Mouse (Mus musculus): ENCODE measurements around the gene Snd1. TPM values are rescaled to one million over a fixed set of nuclear protein-coding genes. Genes with fewer than 3 reads are reported as not detected.

Gene Snd1
- polyA plus RNA-seq, 1 experiment from 2014 or later: 39.4 TPM

DNA sequence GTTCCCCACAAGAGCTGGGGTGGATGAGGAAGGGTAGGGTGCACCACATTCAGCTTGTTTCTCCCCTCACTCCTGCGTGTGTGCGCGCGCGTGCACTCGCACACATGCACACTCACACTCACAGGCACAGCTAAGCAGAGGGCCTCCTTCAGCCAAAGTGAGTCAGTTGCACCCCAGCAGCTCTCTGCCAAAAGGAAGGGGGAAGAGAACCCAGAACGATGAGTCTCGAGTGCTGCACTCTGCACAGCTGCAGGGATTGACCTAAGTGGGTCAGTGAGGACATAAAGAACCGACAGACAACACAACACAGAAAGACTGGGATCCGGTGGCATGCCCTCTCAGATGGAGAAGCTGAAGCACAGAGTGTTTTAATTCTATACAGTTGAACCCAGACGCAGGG, 399.1 kb downstream of the Snd1 start:
- Histone ChIP-seq H3K36me3 (ENCODE audit: control insufficient read depth, insufficient read depth) (peaks cover 10% of the 10 kb centered on the region; the same call in 1 of the 2 replicates), H3K27me3 (replicated peaks; ENCODE audit: control insufficient read depth, insufficient read depth, low read length) (no peaks in the 10 kb centered on the region), H3K9me3 (ENCODE audit: control insufficient read depth) (no peaks in the 10 kb centered on the region), H3K4me1 (replicated peaks; ENCODE audit: control insufficient read depth, insufficient read depth, low read length) (peaks cover 14% of the 10 kb centered on the region), H3K27ac (ENCODE audit: low read depth, low read length) (no peak overlapping the region), H3K9ac (ENCODE audit: low read depth, low read length) (no peak overlapping the region), H3K4me2 (replicated peaks; ENCODE audit: low read depth) (no peak overlapping the region), H3K4me3 (ENCODE audit: low read depth, low read length) (no peak overlapping the region)
- 70% methylated on average over 11 of the region's 11 CpGs for WGBS
- ATAC-seq: no peak
- no peak for TF ChIP-seq CTCF (IDR thresholded peaks at IDR 0.05; ENCODE audit: low read depth)

DNA sequence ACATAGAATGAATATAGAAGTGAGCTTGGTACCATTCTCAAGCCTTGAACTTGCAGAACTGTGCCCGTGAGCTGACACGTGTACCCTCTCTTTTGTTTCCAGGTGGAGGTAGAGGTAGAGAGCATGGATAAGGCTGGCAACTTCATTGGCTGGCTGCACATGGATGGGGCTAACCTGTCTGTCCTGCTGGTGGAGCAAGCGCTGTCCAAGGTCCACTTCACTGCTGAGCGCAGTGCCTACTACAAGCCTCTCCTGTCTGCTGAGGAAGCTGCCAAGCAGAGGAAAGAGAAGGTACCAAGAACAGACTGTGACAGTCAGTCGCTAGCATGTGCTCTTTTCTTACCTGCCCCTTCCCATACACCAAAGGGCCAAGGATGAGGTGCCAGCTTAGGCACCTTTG, 399.8 kb downstream of the Snd1 start:
- Histone ChIP-seq H3K4me2 (replicated peaks; ENCODE audit: low read depth) (no peak overlapping the region), H3K27me3 (replicated peaks; ENCODE audit: control insufficient read depth, insufficient read depth, low read length) (no peaks in the 10 kb centered on the region), H3K9ac (ENCODE audit: low read depth, low read length) (no peak overlapping the region), H3K27ac (ENCODE audit: low read depth, low read length) (no peak overlapping the region), H3K4me1 (replicated peaks; ENCODE audit: control insufficient read depth, insufficient read depth, low read length) (peaks cover 10% of the 10 kb centered on the region), H3K36me3 (ENCODE audit: control insufficient read depth, insufficient read depth) (peaks cover 13% of the 10 kb centered on the region; the same call in 1 of the 2 replicates), H3K4me3 (ENCODE audit: low read depth, low read length) (no peak overlapping the region), H3K9me3 (ENCODE audit: control insufficient read depth) (no peaks in the 10 kb centered on the region)
- WGBS: 79% methylated on average over 5 of the region's 5 CpGs
- ATAC-seq: peak; percentile 52; the same call in 1 of the 2 replicates
- no peak for TF ChIP-seq CTCF (IDR thresholded peaks at IDR 0.05; ENCODE audit: low read depth)

DNA sequence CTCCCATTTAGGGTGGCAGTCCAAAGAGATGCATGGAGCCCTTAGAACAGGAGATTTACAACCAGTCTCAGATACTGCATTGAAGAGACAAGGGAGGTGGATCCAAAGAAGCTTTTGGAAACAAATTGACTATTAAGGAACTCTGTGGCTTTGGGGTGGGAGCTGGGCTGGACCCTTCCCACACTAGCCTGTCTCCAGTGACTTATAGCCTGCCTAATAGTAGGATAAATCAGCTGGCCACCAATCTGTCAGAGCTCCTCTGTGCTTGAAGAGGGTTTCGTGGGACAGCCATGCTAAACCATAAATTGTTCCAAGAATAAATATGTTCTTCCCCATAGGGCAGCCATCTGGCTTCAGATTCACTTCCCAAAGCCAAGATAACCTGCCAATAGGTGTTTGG, 400.4 kb downstream of the Snd1 start:
- Histone ChIP-seq H3K27me3 (replicated peaks; ENCODE audit: control insufficient read depth, insufficient read depth, low read length) (no peaks in the 10 kb centered on the region), H3K4me3 (ENCODE audit: low read depth, low read length) (no peak overlapping the region), H3K4me1 (replicated peaks; ENCODE audit: control insufficient read depth, insufficient read depth, low read length) (peaks cover 10% of the 10 kb centered on the region), H3K27ac (ENCODE audit: low read depth, low read length) (no peak overlapping the region), H3K9me3 (ENCODE audit: control insufficient read depth) (no peaks in the 10 kb centered on the region), H3K9ac (ENCODE audit: low read depth, low read length) (no peak overlapping the region), H3K4me2 (replicated peaks; ENCODE audit: low read depth) (no peak overlapping the region), H3K36me3 (ENCODE audit: control insufficient read depth, insufficient read depth) (peaks cover 19% of the 10 kb centered on the region; the same call in 1 of the 2 replicates)
- WGBS: 89% methylated on average over 1 of the region's 1 CpGs
- no peak for TF ChIP-seq CTCF (IDR thresholded peaks at IDR 0.05; ENCODE audit: low read depth)
- ATAC-seq: no peak

DNA sequence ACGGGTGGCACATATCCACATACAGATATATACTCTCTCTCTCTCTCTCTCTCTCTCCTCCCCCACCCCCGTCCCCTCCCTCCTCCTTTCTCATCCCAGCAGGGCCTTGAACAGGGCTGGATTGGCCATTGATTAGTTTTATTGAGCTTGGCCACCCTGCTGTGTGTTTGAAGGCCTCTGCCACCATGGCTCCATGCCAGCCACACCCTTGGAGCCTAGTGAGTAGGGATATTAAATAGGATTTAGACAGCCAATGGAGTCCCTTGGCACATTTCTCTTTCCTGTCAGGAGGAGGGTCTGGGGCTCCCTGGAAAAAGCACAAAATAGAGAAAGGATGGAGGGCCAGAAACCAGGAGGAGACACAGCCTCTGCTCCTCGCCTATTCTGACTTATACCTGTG, 401.6 kb downstream of the Snd1 start:
- Histone ChIP-seq H3K36me3 (ENCODE audit: control insufficient read depth, insufficient read depth) (peaks cover 25% of the 10 kb centered on the region; the same call in 1 of the 2 replicates), H3K9me3 (ENCODE audit: control insufficient read depth) (no peaks in the 10 kb centered on the region), H3K9ac (ENCODE audit: low read depth, low read length) (no peak overlapping the region), H3K27ac (ENCODE audit: low read depth, low read length) (no peak overlapping the region), H3K4me2 (replicated peaks; ENCODE audit: low read depth) (no peak overlapping the region), H3K4me1 (replicated peaks; ENCODE audit: control insufficient read depth, insufficient read depth, low read length) (peaks cover 6% of the 10 kb centered on the region), H3K4me3 (ENCODE audit: low read depth, low read length) (no peak overlapping the region), H3K27me3 (replicated peaks; ENCODE audit: control insufficient read depth, insufficient read depth, low read length) (no peaks in the 10 kb centered on the region)
- 46% methylated on average over 3 of the region's 3 CpGs for WGBS
- no peak for TF ChIP-seq CTCF (IDR thresholded peaks at IDR 0.05; ENCODE audit: low read depth)
- 0 out of 2 replicates have a peak, but pooled peaks have one; percentile 22 for ATAC-seq

- H3K27ac ChIP-seq (ENCODE audit: low read depth, low read length): no peak overlapping the region
- no peak overlapping the region for H3K4me3 ChIP-seq (ENCODE audit: low read depth, low read length)
- no peak overlapping the region for H3K4me2 ChIP-seq (replicated peaks; ENCODE audit: low read depth)
- H3K9ac ChIP-seq (ENCODE audit: low read depth, low read length): no peak overlapping the region
- peaks cover 32% of the 10 kb centered on the region for H3K36me3 ChIP-seq (ENCODE audit: control insufficient read depth, insufficient read depth)
- H3K9me3 ChIP-seq (ENCODE audit: control insufficient read depth): no peaks in the 10 kb centered on the region
- no peaks in the 10 kb centered on the region for H3K27me3 ChIP-seq (replicated peaks; ENCODE audit: control insufficient read depth, insufficient read depth, low read length)
- ATAC-seq: no peak
- TF ChIP-seq CTCF (IDR thresholded peaks at IDR 0.05; ENCODE audit: low read depth): no peak
- 57% methylated on average over 7 of the region's 7 CpGs for WGBS
- peaks cover 6% of the 10 kb centered on the region for H3K4me1 ChIP-seq (replicated peaks; ENCODE audit: control insufficient read depth, insufficient read depth, low read length)
Observed at GRCm38 (mm10) chr6:28877945-28878666, 403.2 kb downstream of the Snd1 start.

DNA sequence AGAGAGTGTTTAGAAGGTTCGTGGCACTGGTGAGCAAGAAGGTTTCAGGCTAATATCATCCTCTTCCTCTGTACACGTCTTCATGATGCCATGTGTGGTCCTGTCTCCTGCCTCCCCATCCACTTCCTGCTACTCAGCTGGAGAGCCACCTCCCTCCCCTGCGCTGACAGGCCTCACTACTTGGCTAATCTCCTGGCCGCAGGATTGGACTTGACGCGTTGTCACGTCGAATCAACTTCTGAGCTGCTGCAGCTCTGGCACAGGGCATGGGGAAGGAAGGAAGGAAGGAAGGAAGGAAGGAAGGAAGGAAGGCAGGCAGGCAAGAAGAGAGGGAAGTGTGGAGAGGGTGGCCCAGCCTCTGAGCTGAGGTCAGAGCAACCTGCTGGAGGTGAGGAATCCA, 404.4 kb downstream of the Snd1 start:
- no peak for ATAC-seq
- H3K36me3 ChIP-seq (ENCODE audit: control insufficient read depth, insufficient read depth): peaks cover 43% of the 10 kb centered on the region
- H3K27me3 ChIP-seq (replicated peaks; ENCODE audit: control insufficient read depth, insufficient read depth, low read length): no peaks in the 10 kb centered on the region
- H3K27ac ChIP-seq (ENCODE audit: low read depth, low read length): no peak overlapping the region
- H3K9ac ChIP-seq (ENCODE audit: low read depth, low read length): no peak overlapping the region
- H3K4me3 ChIP-seq (ENCODE audit: low read depth, low read length): no peak overlapping the region
- no peak for TF ChIP-seq CTCF (IDR thresholded peaks at IDR 0.05; ENCODE audit: low read depth)
- peaks cover 6% of the 10 kb centered on the region for H3K4me1 ChIP-seq (replicated peaks; ENCODE audit: control insufficient read depth, insufficient read depth, low read length)
- no peak overlapping the region for H3K4me2 ChIP-seq (replicated peaks; ENCODE audit: low read depth)
- whole genome bisulfite sequencing: 75% methylated on average over 8 of the region's 8 CpGs
- no peaks in the 10 kb centered on the region for H3K9me3 ChIP-seq (ENCODE audit: control insufficient read depth)
